Mouse (Mus musculus) heart, adult 2 months (tissue): ENCODE measurements at regions not wholly inside any gene's neighbourhood (a gene's known extent, or its start where the extent isn't known, plus 50 kb on each side); places are given as distances from the start of the nearest gene placed in this dataset.

ENCODE experiments used
- DNase-seq, 2 experiments: peaks; one replicate each; pipeline ENCODE4 v3.0.0; 2021
- H3K27ac ChIP-seq: fragments of 200-600 bp; 2 replicates; pipeline ENCODE4 v1.8.1; 2022
- H3K27me3 ChIP-seq: fragments of 200-500 bp; 2 replicates; pipeline ENCODE4 v1.6.1; 2012; ENCODE audit warnings: mild to moderate bottlenecking, low read length, inconsistent platforms, mixed read lengths; ENCODE audit not compliant: control insufficient read depth, insufficient read depth
- H3K36me3 ChIP-seq: fragments of 200-500 bp; 2 replicates; pipeline ENCODE4 v1.6.1; 2012; ENCODE audit warnings: low read length, inconsistent platforms; ENCODE audit not compliant: control insufficient read depth, insufficient read depth
- H3K4me1 ChIP-seq: fragments of 200-500 bp; 2 replicates; pipeline ENCODE4 v1.6.1; 2011; ENCODE audit warnings: low read length; ENCODE audit not compliant: control insufficient read depth, insufficient read depth
- H3K4me3 ChIP-seq: fragments of 200-600 bp; 2 replicates; pipeline ENCODE4 v1.8.1; 2022
- H3K79me2 ChIP-seq: fragments of 200-500 bp; replicated peaks from 2 replicates; pipeline ENCODE4 v1.6.1; 2012; ENCODE audit warnings: mild to moderate bottlenecking, inconsistent platforms, low read length, moderate library complexity, mixed read lengths; ENCODE audit not compliant: control insufficient read depth, insufficient read depth
- H3K9ac ChIP-seq: fragments of 200-500 bp; 2 replicates; pipeline ENCODE4 v1.6.1; 2012; ENCODE audit warnings: low read depth, mild to moderate bottlenecking, control low read depth, inconsistent platforms, low read length, mixed read lengths
- CTCF ChIP-seq: fragments of 200-600 bp; IDR thresholded peaks from 2 replicates; pipeline ENCODE4 v1.8.1; 2022; ENCODE audit warnings: antibody characterized with exemption, mild to moderate bottlenecking, moderate library complexity
- EP300 ChIP-seq: fragments of 200-500 bp; IDR thresholded peaks from 2 replicates; pipeline ENCODE4 v1.6.1; 2011; ENCODE audit warnings: low read depth, low read length, control low read depth; ENCODE audit not compliant: insufficient read depth
- POLR2A ChIP-seq: fragments of 200-500 bp; IDR thresholded peaks from 2 replicates; pipeline ENCODE4 v1.6.1; 2011; ENCODE audit warnings: mild to moderate bottlenecking, low read depth, low read length, control low read depth; ENCODE audit not compliant: insufficient read depth
- WGBS: fragments of 180-500 bp; shearing (Covaris S2); methylation state at CpG from one replicate; pipeline ENCODE4 v1.1.7; 2018; 5-methylcytosine and 5-hydroxymethylcytosine counted together
- intact Hi-C: fragments of 180-260 bp; cut with DNase I; formaldehyde crosslinking; loops from one replicate; pipeline ENCODE4 v1.15.1; 2025

- H3K9ac ChIP-seq: no peak overlapping the region
- no peaks in the 10 kb centered on the region for H3K36me3 ChIP-seq
- no peak overlapping the region for H3K27ac ChIP-seq
- no peak for DNase-seq
- no peaks in the 10 kb centered on the region for H3K27me3 ChIP-seq
- no peaks in the 10 kb centered on the region for H3K4me1 ChIP-seq
- 69% methylated on average over 1 of the region's 1 CpGs for WGBS
- TF ChIP-seq CTCF (no peak), EP300 (no peak), POLR2A (no peak)
- no peak overlapping the region for H3K4me3 ChIP-seq
- H3K79me2 ChIP-seq: no peaks in the 10 kb centered on the region
- intact Hi-C loops: no loop called here
These were observed 1731.2 kb upstream of the Flrt2 start for GRCm38 (mm10) chr12:93960869-93961268.

GRCm38 (mm10) chr12:93981307-93981706, 1710.7 kb upstream of the Flrt2 start:
- H3K4me1 ChIP-seq: no peaks in the 10 kb centered on the region
- WGBS: 45% methylated on average over 1 of the region's 1 CpGs
- no peak for TF ChIP-seq EP300
- TF ChIP-seq CTCF: no peak
- TF ChIP-seq POLR2A: no peak

GRCm38 (mm10) chr12:93991531-93991930, 1700.5 kb upstream of the Flrt2 start:
- no peak overlapping the region for H3K9ac ChIP-seq
- TF ChIP-seq EP300: no peak
- TF ChIP-seq CTCF: no peak
- TF ChIP-seq POLR2A: no peak

More at GRCm38 (mm10) chr12:93981307-93981706, 1710.7 kb upstream of the Flrt2 start:
- Histone ChIP-seq H3K36me3 (no peaks in the 10 kb centered on the region), H3K27ac (no peak overlapping the region), H3K27me3 (no peaks in the 10 kb centered on the region), H3K79me2 (no peaks in the 10 kb centered on the region), H3K9ac (no peak overlapping the region), H3K4me3 (no peak overlapping the region)
- intact Hi-C loops: no loop called here
- DNase-seq: no peak

GRCm38 (mm10) chr12:93993875-93994274, 1698.2 kb upstream of the Flrt2 start:
- Histone ChIP-seq H3K9ac (no peak overlapping the region), H3K36me3 (no peaks in the 10 kb centered on the region), H3K4me3 (no peak overlapping the region), H3K27me3 (no peaks in the 10 kb centered on the region), H3K79me2 (no peaks in the 10 kb centered on the region), H3K27ac (no peak overlapping the region), H3K4me1 (no peaks in the 10 kb centered on the region)
- intact Hi-C loops: no loop called here
- no peak for TF ChIP-seq POLR2A
- TF ChIP-seq EP300: no peak
- no peak for TF ChIP-seq CTCF
- WGBS: 92% methylated on average over 6 of the region's 6 CpGs
- DNase-seq: no peak

More at GRCm38 (mm10) chr12:93991531-93991930, 1700.5 kb upstream of the Flrt2 start:
- DNase-seq: no peak
- H3K79me2 ChIP-seq: no peaks in the 10 kb centered on the region
- intact Hi-C loops: no loop called here
- no peak overlapping the region for H3K4me3 ChIP-seq
- H3K4me1 ChIP-seq: no peaks in the 10 kb centered on the region
- 86% methylated on average over 1 of the region's 1 CpGs for WGBS
- H3K27ac ChIP-seq: no peak overlapping the region
- H3K36me3 ChIP-seq: no peaks in the 10 kb centered on the region
- no peaks in the 10 kb centered on the region for H3K27me3 ChIP-seq

- intact Hi-C loops: no loop called here
- TF ChIP-seq EP300: no peak
- no peak for TF ChIP-seq CTCF
- TF ChIP-seq POLR2A: no peak
- Histone ChIP-seq H3K9ac (no peak overlapping the region), H3K27ac (no peak overlapping the region), H3K4me3 (no peak overlapping the region), H3K79me2 (no peaks in the 10 kb centered on the region), H3K27me3 (no peaks in the 10 kb centered on the region), H3K36me3 (no peaks in the 10 kb centered on the region), H3K4me1 (no peaks in the 10 kb centered on the region)
- DNase-seq: no peak
These were observed 1676.1 kb upstream of the Flrt2 start for GRCm38 (mm10) chr12:94015946-94016345.

GRCm38 (mm10) chr12:94031364-94031763, 1660.7 kb upstream of the Flrt2 start:
- Histone ChIP-seq H3K36me3 (no peaks in the 10 kb centered on the region), H3K9ac (no peak overlapping the region), H3K79me2 (no peaks in the 10 kb centered on the region), H3K27me3 (no peaks in the 10 kb centered on the region), H3K4me1 (no peaks in the 10 kb centered on the region), H3K4me3 (no peak overlapping the region), H3K27ac (no peak overlapping the region)
- DNase-seq: no peak
- TF ChIP-seq EP300: no peak
- no peak for TF ChIP-seq CTCF
- TF ChIP-seq POLR2A: no peak
- intact Hi-C loops: no loop called here
- 74% methylated on average over 4 of the region's 4 CpGs for WGBS
